Mouse (Mus musculus): Measurements from ENCODE around the gene Fndc3c1.

Fndc3c1 gene

GRCm38 (mm10) chrX:106485101-106485651 lies at the start of gene Fndc3c1:
Fndc3c1 (minus strand) TSS chrX:106485401.
- no peak for DNase-seq (ENCODE audit: low read depth, low spot score)

DNA sequence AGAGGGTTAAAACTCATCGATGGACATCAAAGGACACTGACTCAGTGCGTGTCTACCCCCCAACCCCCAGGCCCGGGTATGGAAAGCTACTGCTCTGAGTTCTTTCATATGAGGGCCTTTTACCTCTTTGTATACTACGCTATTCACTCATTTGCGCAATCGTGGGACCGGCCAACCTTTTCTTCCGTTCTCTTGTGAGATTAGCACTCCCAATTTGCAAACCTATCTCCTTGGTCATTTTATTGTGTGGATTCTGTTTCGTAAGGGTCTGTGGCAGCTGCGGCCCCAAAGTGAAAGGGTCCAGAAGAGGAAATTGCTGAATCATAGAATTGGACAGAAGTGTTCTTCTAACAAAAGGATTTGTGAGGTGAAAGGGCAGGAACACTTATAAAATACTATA lies 1.2 kb upstream of the Fndc3c1 start:
- DNase-seq (ENCODE audit: low read depth, low spot score): no peak

- DNase-seq (ENCODE audit: low read depth, low spot score): no peak
These were observed 470 bp upstream of the Fndc3c1 start for GRCm38 (mm10) chrX:106485671-106486070.

DNA sequence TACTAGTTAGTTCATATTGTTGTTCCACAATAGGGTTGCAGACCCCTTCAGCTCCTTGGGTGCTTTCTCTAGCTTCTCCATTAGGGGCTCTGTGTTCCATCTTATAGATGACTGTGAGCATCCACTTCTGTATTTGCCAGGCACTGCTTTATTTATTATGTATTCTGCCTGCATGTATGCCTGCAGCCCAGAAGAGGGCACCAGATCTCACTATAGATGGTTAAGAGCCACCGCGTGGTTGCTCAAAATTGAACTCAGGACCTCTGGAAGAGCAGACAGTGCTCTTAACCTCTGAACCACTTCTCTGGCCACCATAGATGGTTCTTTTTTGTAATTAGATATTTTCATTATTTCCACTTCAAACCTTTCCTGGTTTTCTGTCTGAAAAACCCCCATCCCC lies 5.3 kb downstream of the Fndc3c1 start:
- DNase-seq (ENCODE audit: low read depth, low spot score): peak; percentile 1

GRCm38 (mm10) chrX:106385304-106385703 lies 99.9 kb downstream of the Fndc3c1 start:
- peak; percentile 47 for DNase-seq (ENCODE audit: low read depth, low spot score)

- peak; percentile 12 for DNase-seq (ENCODE audit: low read depth, low spot score)
These were observed 104.6 kb downstream of the Fndc3c1 start for GRCm38 (mm10) chrX:106380608-106381007.

All from 3T3-L1 (cell line).